Mouse (Mus musculus) left cerebral cortex, postnatal 36 days (tissue): ENCODE data around the gene Cd22. TPM values are rescaled to one million over a fixed set of nuclear protein-coding genes. Genes with fewer than 3 reads are reported as not detected.
A peak's percentile ranks its signal among the peaks of the same experiment; 100 is the strongest.
"Not testable (repeated sequence)": the region's sequence is repeated elsewhere in the genome, so short reads cannot be mapped to it uniquely, and the experiment has no call there.

ENCODE experiments used
- DNase-seq, 2 experiments: peaks; one replicate each; pipeline ENCODE4 v3.0.0; 2021 to 2022; ENCODE audit warnings: low spot score in 2 of 2, mixed read lengths in 1 of 2
- intact Hi-C: fragments of 180-260 bp; cut with DNase I; formaldehyde crosslinking; loops from one replicate; pipeline ENCODE4 v1.15.1; 2025
- total RNA-seq, 2 experiments: library from RNA; stranded (reverse); gene quantifications; 2 replicates each; pipeline ENCODE4 v1.2.3; 2021

Cd22 gene
- total RNA-seq, 2 experiments from 2014 or later: not detected

- no peak for DNase-seq
- intact Hi-C loops: no loop called here
These were observed 1.2 kb downstream of the Cd22 start for GRCm38 (mm10) chr7:30878950-30879349.

GRCm38 (mm10) chr7:30873083-30873482 is 7.1 kb downstream of the Cd22 start:
- intact Hi-C loops: loop anchor here (1.0 kb wide), 1 partner anchor 101 kb away; no protein-coding TSS in a partner anchor

GRCm38 (mm10) chr7:30863386-30863785 is 16.8 kb downstream of the Cd22 start:
- no peak for DNase-seq
- intact Hi-C loops: loop anchor here (10.0 kb wide), 1 partner anchor 199 kb away; the partner anchor contains the start of gene Haus5

More at GRCm38 (mm10) chr7:30873083-30873482, 7.1 kb downstream of the Cd22 start:
- DNase-seq: peak; percentile 14 to 54

- intact Hi-C loops: loop anchor here (10.0 kb wide), 1 partner anchor 197 kb away; the partner anchor contains the start of gene Haus5
- no peak for DNase-seq
These were observed 18.7 kb downstream of the Cd22 start, which contains the start of gene Ffar1 for GRCm38 (mm10) chr7:30861464-30861863. Gene Ffar1 (minus strand): TSS chr7:30861564.

GRCm38 (mm10) chr7:30859635-30860402 is 20.3 kb downstream of the Cd22 start:
- DNase-seq: peak; percentile 32 to 43
- intact Hi-C loops: loop anchor here (5.0 to 10.0 kb wide), 2 partner anchors 48 to 195 kb away; partner anchors contain the start of gene Haus5

GRCm38 (mm10) chr7:30859290-30859634 is 20.9 kb downstream of the Cd22 start:
- intact Hi-C loops: loop anchor here (5.0 kb wide), 1 partner anchor 47 kb away; no protein-coding TSS in a partner anchor
- DNase-seq: peak; percentile 69 to 72

GRCm38 (mm10) chr7:30857746-30858145 is 22.4 kb downstream of the Cd22 start:
- intact Hi-C loops: loop anchor here (5.0 kb wide), 1 partner anchor 45 kb away; no protein-coding TSS in a partner anchor
- DNase-seq: no peak

GRCm38 (mm10) chr7:30856078-30856477 is 24.1 kb downstream of the Cd22 start, which contains the start of gene Ffar3:
Gene Ffar3 (minus strand): TSS chr7:30856178.
- no peak for DNase-seq
- intact Hi-C loops: loop anchor here (5.0 kb wide), 1 partner anchor 44 kb away; no protein-coding TSS in a partner anchor

- no peak for DNase-seq
- intact Hi-C loops: no loop called here
These were observed 28.7 kb downstream of the Cd22 start for GRCm38 (mm10) chr7:30851421-30851820.

GRCm38 (mm10) chr7:30847934-30848333 is 32.2 kb downstream of the Cd22 start:
- no peak for DNase-seq
- intact Hi-C loops: no loop called here

GRCm38 (mm10) chr7:30847386-30847785 is 32.8 kb downstream of the Cd22 start:
- no peak for DNase-seq
- intact Hi-C loops: no loop called here

- intact Hi-C loops: no loop called here
- DNase-seq: no peak
These were observed 33.6 kb downstream of the Cd22 start for GRCm38 (mm10) chr7:30846505-30847053.

GRCm38 (mm10) chr7:30844676-30845297 is 35.4 kb downstream of the Cd22 start:
- DNase-seq: no peak
- intact Hi-C loops: no loop called here

- intact Hi-C loops: no loop called here
- DNase-seq: no peak
These were observed 38.0 kb downstream of the Cd22 start for GRCm38 (mm10) chr7:30842092-30842491.

GRCm38 (mm10) chr7:30841379-30841778 is 38.8 kb downstream of the Cd22 start:
- intact Hi-C loops: no loop called here
- no peak for DNase-seq

- DNase-seq: no peak
- intact Hi-C loops: no loop called here
These were observed 39.8 kb downstream of the Cd22 start for GRCm38 (mm10) chr7:30840306-30840705.

GRCm38 (mm10) chr7:30837277-30837676 is 42.9 kb downstream of the Cd22 start:
- intact Hi-C loops: no loop called here
- DNase-seq: no peak

- intact Hi-C loops, DNase-seq: not testable (repeated sequence)
These were observed 47.5 kb downstream of the Cd22 start for GRCm38 (mm10) chr7:30832684-30833083.

- no peak for DNase-seq
- intact Hi-C loops: no loop called here
These were observed 47.9 kb downstream of the Cd22 start for GRCm38 (mm10) chr7:30832261-30832660.

GRCm38 (mm10) chr7:30829428-30829827 is 50.7 kb downstream of the Cd22 start:
- DNase-seq: no peak
- intact Hi-C loops: no loop called here
